Mouse (Mus musculus) c-Kit-negative CD71-positive TER-119-positive erythroid progenitor cells, embryonic 14.5 days (primary cell): ENCODE data around the gene Krt9.
"Not testable (repeated sequence)": the region's sequence is repeated elsewhere in the genome, so short reads cannot be mapped to it uniquely, and the experiment has no call there.

ENCODE experiments used
- DNase-seq: peaks from one replicate; pipeline ENCODE4 v3.0.0-alpha.2; 2013; ENCODE audit warnings: low read depth, low spot score

The Krt9 gene

GRCm38 (mm10) chr11:100192992-100193391 lies at the start of gene Krt9:
Krt9 (minus strand) TSS chr11:100193246.
- no peak for DNase-seq

- not testable (repeated sequence) for DNase-seq
Measured at GRCm38 (mm10) chr11:100240272-100240671, 47.2 kb upstream of the Krt9 start.

DNA sequence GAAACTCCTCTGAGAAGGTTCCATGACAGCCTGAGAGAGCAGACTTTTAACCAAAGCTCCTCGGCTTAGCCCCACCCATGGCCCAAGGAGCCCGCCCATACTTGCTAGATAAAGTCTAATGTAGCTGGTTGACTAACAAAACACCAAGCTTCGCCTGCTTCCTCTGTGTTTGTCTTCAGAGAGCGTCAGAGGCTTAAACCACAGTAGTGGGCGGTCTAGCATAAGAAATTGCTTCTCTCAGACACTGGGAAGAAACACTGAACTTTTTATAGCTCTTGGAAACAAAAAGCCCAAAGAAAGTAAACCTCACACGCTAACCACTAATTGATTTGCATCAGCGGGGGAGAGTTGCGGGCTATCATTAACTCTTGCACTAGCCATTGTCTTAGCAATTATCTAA lies 28.7 kb upstream of the Krt9 start:
- DNase-seq = no peak

GRCm38 (mm10) chr11:100219304-100219703 lies 26.3 kb upstream of the Krt9 start:
- DNase-seq = no peak

- no peak for DNase-seq
Measured at GRCm38 (mm10) chr11:100208542-100208941, 15.5 kb upstream of the Krt9 start.

- DNase-seq = no peak
Measured at GRCm38 (mm10) chr11:100207498-100207897, 14.5 kb upstream of the Krt9 start, which contains the start of gene Krt14. Krt14 (minus strand) TSS chr11:100207548.

- DNase-seq = no peak
Measured at GRCm38 (mm10) chr11:100203448-100203847, 10.4 kb upstream of the Krt9 start.

- DNase-seq = no peak
Measured at GRCm38 (mm10) chr11:100202906-100203305, 9.9 kb upstream of the Krt9 start.

DNA sequence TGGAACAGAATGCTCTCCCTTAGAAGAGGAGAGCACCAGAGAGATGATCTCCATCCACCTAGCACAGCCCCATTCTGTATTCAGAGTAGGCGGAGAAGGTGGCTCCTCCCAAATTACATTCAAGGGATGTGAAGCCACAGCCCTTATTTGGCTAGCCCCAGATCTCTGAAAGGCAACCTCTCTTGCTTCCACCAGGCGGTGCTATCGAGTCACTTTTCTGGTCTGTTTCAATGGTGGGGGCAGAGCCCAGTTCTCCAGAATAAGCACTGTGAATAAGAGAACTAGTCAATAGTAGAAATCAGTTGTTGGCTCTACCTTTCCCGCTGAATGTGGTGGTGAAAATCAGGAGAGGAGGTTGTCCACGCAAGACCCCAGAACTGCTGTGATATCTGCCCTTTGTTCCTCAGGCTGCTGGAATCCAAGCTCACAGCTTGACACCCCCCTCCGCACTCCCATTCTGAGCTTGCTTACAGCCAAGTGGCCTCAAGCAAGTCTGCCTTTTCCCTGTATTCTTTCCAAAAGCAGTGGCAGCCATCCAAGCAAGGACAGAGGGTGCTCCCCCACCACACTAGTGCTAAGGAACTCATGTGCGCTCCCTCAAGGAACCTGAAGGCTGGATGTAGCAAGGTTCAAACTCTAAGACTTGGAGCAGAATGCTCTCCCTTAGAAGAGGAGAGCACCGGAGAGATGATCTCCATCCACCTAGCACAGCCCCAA lies 7.2 kb upstream of the Krt9 start:
- no peak for DNase-seq

DNA sequence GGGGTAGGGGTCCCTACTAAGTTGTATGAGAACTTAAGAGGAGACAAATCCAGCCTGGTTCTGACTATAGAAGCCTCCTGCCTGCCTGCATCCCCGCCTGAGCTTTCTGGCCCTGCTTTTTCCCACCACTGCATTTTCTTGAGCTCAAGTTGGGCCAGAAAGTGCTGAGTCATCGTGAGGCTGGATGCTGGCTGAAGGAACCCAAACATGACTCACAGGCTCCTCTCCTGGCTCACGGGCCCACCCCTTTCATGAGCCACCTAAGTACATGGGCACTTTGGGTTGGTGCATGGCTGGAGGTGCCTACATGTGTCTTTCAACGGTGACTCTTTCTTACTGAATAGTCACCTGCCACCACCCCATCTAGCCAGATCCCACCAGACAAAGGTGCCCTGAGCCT lies 5.6 kb upstream of the Krt9 start:
- DNase-seq = peak; percentile 21

DNA sequence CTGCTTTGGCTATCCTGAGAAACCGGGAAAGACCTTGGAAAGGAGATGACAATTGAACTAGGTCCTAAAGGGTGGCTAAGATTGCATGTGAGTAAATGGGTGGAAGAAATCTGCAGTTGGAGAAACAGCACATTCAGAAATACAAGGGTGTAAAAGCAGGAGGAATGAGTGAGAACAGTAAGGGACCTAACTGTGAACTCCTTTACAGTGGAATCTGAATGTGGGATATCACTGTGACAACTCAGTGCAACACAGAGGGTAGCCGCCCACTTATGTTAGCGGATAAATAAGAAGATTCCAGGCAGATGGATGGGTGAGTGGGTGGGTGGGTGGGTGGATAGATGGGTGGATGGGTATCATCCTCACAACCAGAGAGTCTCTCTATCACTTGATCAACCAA lies 1.2 kb downstream of the Krt9 start:
- no peak for DNase-seq

DNA sequence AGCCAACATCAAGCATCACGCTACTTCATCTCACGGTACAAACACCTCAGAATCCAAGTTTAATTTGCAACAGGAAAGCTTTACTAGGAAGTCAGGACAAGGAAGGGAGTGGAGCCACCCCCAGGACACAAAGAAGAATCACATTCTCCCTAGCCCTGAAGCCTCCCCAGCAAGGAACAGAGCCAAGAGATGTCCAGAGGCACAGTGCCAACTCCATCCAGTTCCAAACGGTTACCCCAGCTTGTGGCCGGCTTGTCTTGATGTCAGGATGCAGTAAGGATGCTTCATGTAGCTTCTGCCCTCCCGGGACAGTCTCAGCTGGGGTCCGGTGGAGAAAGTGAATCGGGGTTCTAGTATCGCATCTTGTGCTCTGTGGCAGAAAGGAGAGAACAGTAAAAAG lies 6.3 kb downstream of the Krt9 start:
- no peak for DNase-seq

DNA sequence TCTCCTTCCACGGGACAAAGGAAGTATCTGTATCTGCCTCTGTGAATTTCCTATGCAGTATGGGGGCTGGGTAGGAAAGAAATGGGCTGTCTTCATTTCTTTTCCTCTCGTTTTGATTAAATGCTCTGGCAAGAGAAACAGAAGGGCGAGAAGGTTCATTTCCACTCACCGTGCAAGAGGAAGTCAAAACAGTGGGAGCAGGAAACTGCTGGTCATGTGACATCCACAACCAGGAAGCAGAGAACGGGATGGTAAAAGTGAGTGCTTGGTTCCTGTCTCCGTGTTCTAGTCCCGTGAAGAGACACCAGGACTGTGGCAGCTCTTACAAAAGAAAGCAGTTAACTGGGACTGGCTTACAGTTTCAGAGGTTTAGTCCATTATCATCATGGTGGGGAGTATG lies 11.3 kb downstream of the Krt9 start:
- DNase-seq = no peak

- no peak for DNase-seq
Measured at GRCm38 (mm10) chr11:100179260-100179659, 13.8 kb downstream of the Krt9 start.

DNA sequence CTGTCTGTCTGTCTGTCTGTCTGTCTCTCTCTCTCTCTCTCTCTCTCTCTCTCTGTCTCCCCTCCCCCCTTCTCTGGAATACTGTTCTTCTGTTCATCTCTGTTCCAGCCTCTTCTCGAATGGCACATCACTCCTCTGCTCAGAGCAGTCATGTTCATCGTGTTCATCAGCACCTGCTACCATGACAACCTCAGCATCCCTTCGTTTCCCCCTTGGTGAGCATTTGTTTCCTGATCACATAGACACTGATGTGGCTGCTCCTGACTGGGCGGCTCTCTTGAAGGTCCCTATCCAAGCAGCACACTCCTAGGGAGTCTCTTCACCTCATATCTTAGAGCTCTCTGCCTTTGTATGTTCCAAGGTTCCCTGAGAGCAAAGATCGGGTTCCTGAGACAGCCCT lies 14.7 kb downstream of the Krt9 start:
- no peak for DNase-seq

- DNase-seq = no peak
Measured at GRCm38 (mm10) chr11:100176791-100177190, 16.3 kb downstream of the Krt9 start.

- peak; percentile 42 for DNase-seq
Measured at GRCm38 (mm10) chr11:100168765-100169762, 24.0 kb downstream of the Krt9 start.

- DNase-seq = no peak
Measured at GRCm38 (mm10) chr11:100168071-100168470, 25.0 kb downstream of the Krt9 start.

- no peak for DNase-seq
Measured at GRCm38 (mm10) chr11:100164392-100164791, 28.7 kb downstream of the Krt9 start.

- no peak for DNase-seq
Measured at GRCm38 (mm10) chr11:100157908-100158477, 35.1 kb downstream of the Krt9 start.

- no peak for DNase-seq
Measured at GRCm38 (mm10) chr11:100157331-100157730, 35.7 kb downstream of the Krt9 start.
